Mouse (Mus musculus): ENCODE data around the gene Vmn1r64. TPM values are rescaled to one million over a fixed set of nuclear protein-coding genes. Genes with fewer than 3 reads are reported as not detected.

Vmn1r64 gene
- not detected for polyA plus RNA-seq (2017; shearing (Covaris generic))

GRCm38 (mm10) chr7:5884442-5884841 is at the start of gene Vmn1r64:
Gene Vmn1r64, minus strand, starts transcription at chr7:5884542.

Other genes starting within 250 kb of the Vmn1r64 start
- not detected for gene Vmn1r62, start 210.9 kb downstream of the Vmn1r64 start, polyA plus RNA-seq (2017; shearing (Covaris generic))
- gene Vmn1r63, start 79.1 kb downstream of the Vmn1r64 start, polyA plus RNA-seq (2017; shearing (Covaris generic)) = not detected
- not detected for gene Vmn1r65, start 126.5 kb upstream of the Vmn1r64 start, polyA plus RNA-seq (2017; shearing (Covaris generic))
- not detected for gene Nlrp4c, start 160.6 kb upstream of the Vmn1r64 start, polyA plus RNA-seq (2017; shearing (Covaris generic))